Mouse (Mus musculus) bone marrow, adult 2 months (tissue): ENCODE data around the gene Rsad1. TPM values are rescaled to one million over a fixed set of nuclear protein-coding genes. Genes with fewer than 3 reads are reported as not detected.

Experiments
- H3K27ac ChIP-seq: fragments of 200-500 bp; 2 replicates; pipeline ENCODE4 v1.5.1; 2012; ENCODE audit warnings: low read depth, mild to moderate bottlenecking, control low read depth, inconsistent platforms, low read length; ENCODE audit not compliant: control insufficient read depth, poor library complexity, insufficient read depth
- H3K4me1 ChIP-seq: fragments of 200-500 bp; 2 replicates; pipeline ENCODE4 v1.6.1; 2011; ENCODE audit warnings: low read length; ENCODE audit not compliant: control insufficient read depth, insufficient read depth
- H3K4me3 ChIP-seq: fragments of 200-500 bp; replicated peaks from 2 replicates; pipeline ENCODE3; 2011; ENCODE audit warnings: mild to moderate bottlenecking, low read depth, low read length, control low read depth; ENCODE audit not compliant: control insufficient read depth
- CTCF ChIP-seq: fragments of 200-500 bp; IDR thresholded peaks from 2 replicates; pipeline ENCODE4 v1.5.1; 2011; ENCODE audit warnings: low read length, control low read depth; ENCODE audit not compliant: control insufficient read depth, insufficient read depth
- POLR2A ChIP-seq: fragments of 200-500 bp; IDR thresholded peaks from 2 replicates; pipeline ENCODE4 v1.6.1; 2011; ENCODE audit warnings: low read depth, mild to moderate bottlenecking, control low read depth, low read length, borderline replicate concordance; ENCODE audit not compliant: control insufficient read depth
- WGBS: fragments of 180-500 bp; shearing (Covaris S2); methylation state at CpG from one replicate; pipeline ENCODE4 v1.1.7; 2018; 5-methylcytosine and 5-hydroxymethylcytosine counted together
- polyA plus RNA-seq: library from polyadenylated mRNA; stranded (reverse); fragments of >200 nt; gene quantifications from 2 replicates; pipeline ENCODE4 v1.2.4, GENCODE M21; 2011; ENCODE audit warnings: low replicate concordance; ENCODE audit not compliant: missing spikeins, insufficient read depth, insufficient read length

Rsad1 gene
- polyA plus RNA-seq, 1 experiment = 1.4 TPM

- TF ChIP-seq CTCF = no peak
- TF ChIP-seq POLR2A = no peak
- 22% methylated on average over 7 of the region's 7 CpGs for WGBS
- Histone ChIP-seq H3K4me3 (no peak overlapping the region), H3K27ac (no peak overlapping the region), H3K4me1 (no peaks in the 10 kb centered on the region)
Observed at GRCm38 (mm10) chr11:94491749-94492099, 57.3 kb downstream of the Rsad1 start.

GRCm38 (mm10) chr11:94491035-94491748 is 57.9 kb downstream of the Rsad1 start:
- H3K4me3 ChIP-seq = no peak overlapping the region
- no peak for TF ChIP-seq CTCF
- no peak for TF ChIP-seq POLR2A
- 1% methylated on average over 55 of the region's 55 CpGs for WGBS

More at GRCm38 (mm10) chr11:94491035-94491748, 57.9 kb downstream of the Rsad1 start:
- H3K27ac ChIP-seq = no peak overlapping the region
- no peaks in the 10 kb centered on the region for H3K4me1 ChIP-seq

Other genes starting within 250 kb of the Rsad1 start
- gene Luc7l3, start 227.3 kb downstream of the Rsad1 start, polyA plus RNA-seq = 172 and 213 TPM in 2 replicates
- 12.9 and 18.6 TPM in 2 replicates for gene Ankrd40, start 221.3 kb downstream of the Rsad1 start, polyA plus RNA-seq
- gene Abcc3, start 156.3 kb downstream of the Rsad1 start, polyA plus RNA-seq = 6.4 and 7.4 TPM in 2 replicates
- gene Cacna1g, start 75.1 kb downstream of the Rsad1 start, polyA plus RNA-seq = 13.7 and 26.8 TPM in 2 replicates
- not detected in 2 replicates for gene Spata20, start 63.1 kb downstream of the Rsad1 start, polyA plus RNA-seq
- not detected in 2 replicates for gene Epn3, start 49.3 kb downstream of the Rsad1 start, polyA plus RNA-seq
- 3.4 TPM in 1 of 2 replicates, not detected in the other for gene Mycbpap, start 27.5 kb downstream of the Rsad1 start, polyA plus RNA-seq
- gene Chad, start 15.8 kb upstream of the Rsad1 start, polyA plus RNA-seq = 0.97 TPM in 1 of 2 replicates, not detected in the other
- 5.9 and 13.6 TPM in 2 replicates for gene Acsf2, start 52.6 kb upstream of the Rsad1 start, polyA plus RNA-seq
- 16.6 and 26.1 TPM in 2 replicates for gene Lrrc59, start 80.5 kb upstream of the Rsad1 start, polyA plus RNA-seq
- gene Mrpl27, start 104.5 kb upstream of the Rsad1 start, polyA plus RNA-seq = 24.6 and 30.4 TPM in 2 replicates
- 9.2 and 15.3 TPM in 2 replicates for gene Eme1, start 104.7 kb upstream of the Rsad1 start, polyA plus RNA-seq
- gene Xylt2, start 128.3 kb upstream of the Rsad1 start, polyA plus RNA-seq = 6.3 and 7.4 TPM in 2 replicates
- not detected in 2 replicates for gene Gm11541, start 155.2 kb upstream of the Rsad1 start, polyA plus RNA-seq
- not detected in 2 replicates for gene Cdc34b, start 192.5 kb upstream of the Rsad1 start, polyA plus RNA-seq
- gene Tmem92, start 233.4 kb upstream of the Rsad1 start, polyA plus RNA-seq = not detected in 2 replicates